Mouse (Mus musculus): ENCODE results near the gene Zkscan7. TPM values are rescaled to one million over a fixed set of nuclear protein-coding genes. Genes with fewer than 3 reads are reported as not detected.

The Zkscan7 gene
- polyA plus RNA-seq (2012; rRNA removed): 5.5 and 5.9 TPM in 2 replicates

DNA sequence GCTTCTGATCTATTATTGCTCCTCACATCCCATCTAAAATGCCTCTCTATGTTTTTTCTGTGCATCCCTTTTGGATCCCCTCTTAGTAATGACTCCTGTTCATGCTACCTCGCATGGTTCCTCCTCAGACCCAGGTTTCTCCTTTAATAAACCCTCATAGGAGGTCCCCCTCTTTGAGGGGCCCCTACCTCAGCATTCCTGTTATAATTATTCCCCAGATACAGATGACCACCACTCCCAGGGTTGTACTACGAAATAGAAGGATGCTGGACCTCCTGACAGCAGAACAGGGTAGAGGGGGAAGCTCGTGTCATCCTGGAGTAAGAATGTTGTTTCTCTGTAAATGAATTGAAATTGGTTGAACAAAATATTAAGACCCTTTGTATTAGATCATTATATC, at the start of gene Zkscan7:
Gene Zkscan7, plus strand, starts transcription at position 301 of the 400 bp plus-strand sequence.

DNA sequence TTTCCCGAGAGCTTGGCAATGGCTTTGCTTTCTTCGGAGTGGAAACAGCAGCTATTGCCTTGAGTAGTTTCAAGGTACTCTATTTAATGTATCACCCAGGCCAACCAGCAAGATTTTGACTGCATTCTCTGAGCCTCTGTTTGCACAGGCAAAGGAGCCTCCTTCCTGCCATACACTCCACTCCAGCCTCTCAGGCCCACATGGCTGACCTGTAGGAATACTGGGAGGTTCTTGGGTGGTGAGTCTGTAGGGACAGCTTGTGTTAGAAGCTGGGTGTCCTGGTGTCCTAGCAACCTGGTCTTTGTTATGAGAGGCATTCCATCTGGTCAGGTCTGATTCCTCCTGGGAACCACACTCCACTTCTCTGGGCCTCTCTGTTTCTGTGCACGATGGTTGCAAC, 41.7 kb upstream of the Zkscan7 start, which contains the start of gene Gm35549:
Gene Gm35549, minus strand, starts transcription at position 276 of the 400 bp plus-strand sequence.

GRCm38 (mm10) chr9:122865697-122866166, 19.8 kb upstream of the Zkscan7 start, which contains the start of gene Zfp445:
Gene Zfp445 (minus strand): TSS chr9:122866006.

DNA sequence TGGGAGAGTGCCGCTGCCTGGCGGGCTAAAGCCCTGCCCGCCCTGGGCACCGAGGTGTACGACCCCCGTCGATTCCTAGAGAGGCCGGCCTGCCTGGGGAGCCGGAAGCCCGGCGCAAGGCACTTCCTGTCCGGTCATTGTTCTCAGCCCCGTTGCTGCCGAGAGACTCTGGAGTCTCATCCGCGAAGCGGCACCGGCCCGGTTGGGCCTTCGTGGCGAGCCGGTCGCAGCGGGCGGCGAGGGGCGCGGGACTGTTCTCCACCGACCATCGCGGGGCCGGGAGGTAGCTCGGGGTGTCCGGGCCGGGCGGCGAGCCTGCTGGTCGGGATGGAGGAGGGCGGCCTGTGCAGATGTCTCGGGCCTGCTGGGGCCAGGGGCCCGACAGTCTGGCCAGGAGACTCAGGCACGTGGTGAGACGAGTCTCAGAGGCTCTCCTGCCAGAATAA, 37.5 kb downstream of the Zkscan7 start, which contains the start of gene Zfp105:
Gene Zfp105, plus strand, starts transcription at position 137 of the 446 bp plus-strand sequence.

Other genes starting within 250 kb of the Zkscan7 start
- gene Topaz1, start 138.3 kb upstream of the Zkscan7 start, polyA plus RNA-seq (2012; rRNA removed): 0.01 TPM in 1 of 2 replicates, not detected in the other
- 7.1 and 7.6 TPM in 2 replicates for gene Tcaim, start 80.1 kb upstream of the Zkscan7 start, polyA plus RNA-seq (2012; rRNA removed)
- gene Gm35549, start 41.6 kb upstream of the Zkscan7 start, polyA plus RNA-seq (2012; rRNA removed): not detected in 2 replicates
- gene Zfp445, start 19.7 kb upstream of the Zkscan7 start, polyA plus RNA-seq (2012; rRNA removed): 186 and 197 TPM in 2 replicates
- 8.4 and 9.6 TPM in 2 replicates for gene Zfp105, start 37.4 kb downstream of the Zkscan7 start, polyA plus RNA-seq (2012; rRNA removed)
- gene 1110059G10Rik, start 65.3 kb downstream of the Zkscan7 start, polyA plus RNA-seq (2012; rRNA removed): 21.4 and 22.0 TPM in 2 replicates
- 7.3 and 8.7 TPM in 2 replicates for gene Kif15, start 65.4 kb downstream of the Zkscan7 start, polyA plus RNA-seq (2012; rRNA removed)
- 23.3 and 24.8 TPM in 2 replicates for gene Tmem42, start 135.6 kb downstream of the Zkscan7 start, polyA plus RNA-seq (2012; rRNA removed)
- 0.52 and 0.60 TPM in 2 replicates for gene Tgm4, start 149.0 kb downstream of the Zkscan7 start, polyA plus RNA-seq (2012; rRNA removed)
- gene Zdhhc3, start 227.5 kb downstream of the Zkscan7 start, polyA plus RNA-seq (2012; rRNA removed): 72.1 and 72.9 TPM in 2 replicates
- gene Exosc7, start 227.5 kb downstream of the Zkscan7 start, polyA plus RNA-seq (2012; rRNA removed): 89.0 and 89.8 TPM in 2 replicates